Mouse (Mus musculus): ENCODE measurements around the gene Kmt2a.

Kmt2a gene

GRCm38 (mm10) chr9:44881221-44881871, at the start of gene Kmt2a:
TSS of gene Kmt2a (minus strand) at chr9:44881296.
- peak; percentile 100 for DNase-seq (ENCODE audit: low spot score)

DNA sequence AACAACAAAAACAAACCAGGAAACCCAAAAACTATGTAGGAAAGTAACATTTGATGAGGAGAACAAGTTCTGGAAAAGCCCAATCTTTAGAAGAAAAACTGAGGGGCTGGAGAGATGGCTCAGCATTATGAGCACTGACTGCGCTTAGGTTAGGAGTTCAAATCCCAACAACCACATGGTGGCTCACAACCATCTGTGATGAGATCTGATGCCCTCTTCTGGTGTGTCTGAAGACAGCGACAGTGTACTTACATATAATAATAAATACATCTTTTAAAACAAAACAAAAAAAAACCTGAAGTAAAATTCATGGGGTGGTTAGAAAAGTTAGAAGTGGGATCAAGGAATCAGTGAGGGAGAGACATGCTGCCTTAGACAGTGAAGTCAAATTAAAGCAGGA, 40.4 kb upstream of the Kmt2a start:
- no peak for DNase-seq (ENCODE audit: low spot score)

GRCm38 (mm10) chr9:44921123-44921468, 40.0 kb upstream of the Kmt2a start:
- DNase-seq (ENCODE audit: low spot score): no peak

- peak; percentile 84 for DNase-seq (ENCODE audit: low spot score)
These were observed 39.5 kb upstream of the Kmt2a start, which contains the start of gene Atp5l for GRCm38 (mm10) chr9:44920374-44921122. TSS of gene Atp5l (minus strand) at chr9:44920742.

- no peak for DNase-seq (ENCODE audit: low spot score)
These were observed 38.5 kb upstream of the Kmt2a start for GRCm38 (mm10) chr9:44919606-44920005.

DNA sequence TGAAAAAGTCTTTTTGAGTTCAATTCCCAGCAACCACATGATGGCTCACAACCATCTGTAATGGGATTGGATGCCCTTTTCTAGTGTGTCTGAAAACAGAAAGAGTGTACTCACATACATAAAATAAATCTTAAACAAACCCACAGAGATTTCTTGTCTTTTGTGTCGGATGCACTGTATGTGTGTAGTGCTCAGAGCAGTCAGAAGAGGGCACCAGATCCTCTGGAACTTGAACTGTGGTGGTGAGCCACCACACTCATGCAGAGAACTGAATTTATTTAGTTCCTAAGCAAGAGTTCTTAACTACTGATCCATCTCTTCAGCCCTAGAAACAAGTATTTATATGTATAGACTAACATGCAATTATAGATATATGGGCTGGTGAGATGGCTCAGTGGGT, 35.1 kb upstream of the Kmt2a start:
- DNase-seq (ENCODE audit: low spot score): peak; percentile 50

GRCm38 (mm10) chr9:44914706-44915105, 33.6 kb upstream of the Kmt2a start:
- DNase-seq (ENCODE audit: low spot score): no peak

- DNase-seq (ENCODE audit: low spot score): no peak
These were observed 30.3 kb upstream of the Kmt2a start for GRCm38 (mm10) chr9:44911365-44911764.

DNA sequence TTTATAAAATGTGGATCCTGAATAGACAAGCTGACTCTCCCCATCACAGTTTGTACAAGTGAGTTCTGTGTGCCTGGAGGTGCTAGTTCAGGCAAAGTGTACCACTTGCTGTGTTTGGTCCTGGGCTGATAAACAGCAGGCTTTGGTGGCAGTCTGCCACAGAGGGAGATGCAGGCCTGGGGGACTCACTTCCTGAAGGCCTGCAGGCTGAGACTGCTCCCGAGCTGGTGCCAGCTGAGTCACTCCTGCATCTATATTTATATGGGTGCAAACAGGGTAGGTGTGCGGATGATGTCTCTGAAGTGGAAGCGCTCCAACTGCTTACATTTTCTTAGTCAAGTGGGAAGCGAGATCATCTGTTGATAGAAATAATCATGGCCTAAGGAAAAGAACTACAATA, 24.5 kb upstream of the Kmt2a start:
- no peak for DNase-seq (ENCODE audit: low spot score)

GRCm38 (mm10) chr9:44904964-44905363, 23.9 kb upstream of the Kmt2a start:
- peak; percentile 48 for DNase-seq (ENCODE audit: low spot score)

DNA sequence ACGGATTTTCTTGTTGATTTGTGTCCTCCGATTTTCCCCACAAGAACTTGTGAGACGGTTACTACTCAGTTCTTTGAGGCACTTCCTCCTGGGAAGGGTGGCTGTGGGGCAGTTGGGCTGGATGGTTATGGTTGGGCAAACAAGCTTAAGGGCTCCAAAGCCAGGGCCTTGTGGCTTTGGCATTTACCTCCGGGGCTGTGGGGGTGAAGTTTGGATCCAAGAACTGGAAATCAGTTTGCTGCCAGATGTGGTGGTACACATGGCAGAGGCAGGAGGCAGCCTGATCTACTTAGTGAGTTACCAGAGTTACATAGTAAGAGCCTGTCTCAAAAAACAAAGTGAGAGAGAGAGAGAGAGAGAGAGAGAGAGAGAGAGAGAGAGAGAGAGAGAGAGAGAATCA, 22.8 kb upstream of the Kmt2a start:
- no peak for DNase-seq (ENCODE audit: low spot score)

DNA sequence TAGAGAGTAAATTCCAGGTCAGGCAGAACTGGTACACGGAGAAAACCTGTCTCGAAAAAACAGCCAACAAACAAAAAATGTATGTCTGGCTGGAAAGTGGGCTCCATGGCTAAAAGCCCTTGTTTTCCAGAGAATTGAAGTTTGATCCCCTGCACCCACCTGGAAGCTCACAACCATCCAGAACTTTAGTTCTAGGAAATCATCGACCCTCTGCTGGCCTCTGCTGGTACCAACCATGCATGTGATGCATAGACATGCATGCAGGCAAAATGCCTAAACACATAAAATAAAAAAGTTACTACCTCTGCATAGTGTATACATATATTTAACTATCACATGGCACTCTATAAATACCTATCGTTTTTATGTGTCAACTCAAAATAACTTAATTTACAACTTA, 19.3 kb upstream of the Kmt2a start:
- no peak for DNase-seq (ENCODE audit: low spot score)

GRCm38 (mm10) chr9:44899716-44900115, 18.6 kb upstream of the Kmt2a start:
- DNase-seq (ENCODE audit: low spot score): no peak

DNA sequence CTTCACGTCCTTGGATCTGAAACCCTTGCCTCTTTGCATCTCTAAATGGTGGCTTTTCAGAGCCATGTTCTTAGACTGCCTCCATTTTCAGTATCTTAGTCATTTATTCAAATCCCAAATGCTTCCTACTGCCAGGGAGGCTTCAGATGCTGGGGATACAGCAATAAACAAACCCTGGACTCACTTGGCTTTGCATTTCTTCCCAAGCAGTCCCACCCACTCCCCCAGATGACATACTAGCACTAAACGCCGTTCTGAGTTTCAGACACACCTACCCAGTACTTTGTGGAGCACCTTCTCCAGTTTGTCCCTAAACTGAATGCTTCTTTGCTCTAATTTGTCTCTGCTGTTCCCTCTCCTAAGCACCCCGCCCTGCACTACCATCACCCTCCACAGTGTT, 15.9 kb upstream of the Kmt2a start:
- DNase-seq (ENCODE audit: low spot score): no peak

- no peak for DNase-seq (ENCODE audit: low spot score)
These were observed 11.6 kb upstream of the Kmt2a start for GRCm38 (mm10) chr9:44892664-44893063.

DNA sequence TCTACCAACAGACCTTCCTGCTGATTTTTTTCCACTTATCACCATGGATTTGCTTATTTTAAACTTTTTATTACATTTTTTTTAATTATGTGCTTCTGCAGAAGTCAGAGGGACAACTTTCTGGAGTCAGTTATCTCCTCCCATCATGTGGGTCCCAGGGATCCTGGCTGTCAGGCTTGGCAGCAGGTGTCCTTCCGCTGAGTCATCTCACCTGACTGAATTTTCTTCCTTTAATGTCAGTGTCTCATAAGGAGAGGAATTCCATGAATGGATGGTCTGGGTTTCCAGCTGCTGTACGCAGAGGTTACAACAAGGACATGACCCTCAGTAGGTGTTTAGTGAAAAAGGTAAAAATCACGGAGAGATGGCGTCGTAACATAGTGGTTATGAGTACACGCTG, 10.1 kb upstream of the Kmt2a start:
- no peak for DNase-seq (ENCODE audit: low spot score)

GRCm38 (mm10) chr9:44890122-44890521, 9.0 kb upstream of the Kmt2a start:
- no peak for DNase-seq (ENCODE audit: low spot score)

- DNase-seq (ENCODE audit: low spot score): no peak
These were observed 7.1 kb upstream of the Kmt2a start for GRCm38 (mm10) chr9:44888114-44888624.

DNA sequence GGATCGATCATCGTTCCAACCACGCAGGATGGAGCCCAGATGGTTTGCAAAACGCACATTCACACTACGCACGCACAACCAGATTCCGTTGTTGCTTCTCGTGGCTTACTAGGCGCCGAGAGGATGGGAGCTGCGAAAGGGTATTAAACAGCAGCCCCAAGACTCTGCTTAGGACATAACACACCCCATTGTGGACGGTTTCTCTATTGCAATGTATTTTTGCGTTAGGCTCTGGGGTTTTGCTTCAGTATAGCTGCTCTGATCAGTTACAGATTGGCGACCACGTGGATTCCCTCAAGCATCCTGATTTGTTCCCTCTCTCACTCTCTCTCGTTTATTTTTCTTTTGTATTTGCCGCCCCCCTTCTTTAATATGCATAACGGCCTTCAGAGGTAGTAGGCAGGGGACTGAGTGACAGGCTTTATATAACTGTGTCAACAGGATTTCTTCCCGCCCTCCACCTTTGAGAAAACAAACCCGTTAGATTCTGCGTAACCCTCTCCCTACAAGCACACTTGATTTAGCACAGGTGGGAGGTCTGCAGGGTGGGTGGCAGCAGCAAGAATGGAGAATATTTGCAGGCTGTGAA, 2.0 kb upstream of the Kmt2a start:
- no peak for DNase-seq (ENCODE audit: low spot score)

GRCm38 (mm10) chr9:44882436-44882980, 1.4 kb upstream of the Kmt2a start:
- peak; percentile 73 for DNase-seq (ENCODE audit: low spot score)

DNA sequence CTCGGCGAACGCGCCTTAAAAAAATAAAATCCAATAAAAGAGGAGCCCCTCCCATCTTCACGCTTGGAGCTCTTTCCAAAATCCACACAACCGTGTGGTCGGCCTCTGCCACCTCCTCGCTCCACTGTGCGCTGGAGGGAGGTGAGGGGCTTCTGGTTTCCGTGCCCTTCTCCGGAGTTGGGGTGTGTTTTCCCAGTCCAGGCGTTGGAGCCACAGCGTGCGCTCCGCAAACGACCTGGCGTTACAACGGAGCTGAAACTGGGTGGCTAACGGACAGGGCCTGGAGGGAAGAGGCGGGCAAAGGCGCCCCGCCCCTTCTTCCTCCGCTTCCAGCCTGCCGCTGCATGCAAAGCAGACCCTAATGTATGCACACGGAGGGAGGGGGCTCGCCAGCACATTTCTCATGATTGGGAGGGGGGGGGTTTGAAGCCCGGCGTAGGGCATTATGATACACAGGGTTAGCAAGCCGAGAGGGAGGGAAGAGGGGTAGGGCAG, 892 bp upstream of the Kmt2a start:
- peak; percentile 75 for DNase-seq (ENCODE audit: low spot score)

- peak; percentile 65 for DNase-seq (ENCODE audit: low spot score)
These were observed 601 bp downstream of the Kmt2a start for GRCm38 (mm10) chr9:44880309-44881081.

All from testis, postnatal 10 days (tissue).